Mouse (Mus musculus): ENCODE measurements around the gene Zbed6.

Gene Zbed6

DNA sequence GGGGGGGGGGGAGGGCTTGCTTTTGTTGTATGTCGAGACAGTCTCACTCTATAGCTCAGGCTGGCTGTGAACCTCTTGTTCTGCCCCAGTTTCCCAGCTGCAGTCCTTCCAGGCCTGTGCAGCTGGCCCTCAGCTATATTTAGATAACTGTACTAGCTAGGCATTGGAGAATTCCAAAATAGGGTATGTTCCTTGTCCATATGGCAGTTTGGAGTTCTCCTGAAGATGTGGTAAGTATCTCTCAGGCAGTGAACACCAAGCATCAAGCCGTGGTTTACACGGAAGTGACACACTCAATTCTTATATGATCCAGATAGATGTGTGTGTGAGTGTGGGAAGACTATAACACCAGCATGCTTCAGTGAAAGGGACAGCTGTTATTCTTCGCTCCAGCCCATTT is 2.7 kb upstream of the Zbed6 start:
- no peak for DNase-seq (ENCODE audit: low read depth, low spot score)

DNA sequence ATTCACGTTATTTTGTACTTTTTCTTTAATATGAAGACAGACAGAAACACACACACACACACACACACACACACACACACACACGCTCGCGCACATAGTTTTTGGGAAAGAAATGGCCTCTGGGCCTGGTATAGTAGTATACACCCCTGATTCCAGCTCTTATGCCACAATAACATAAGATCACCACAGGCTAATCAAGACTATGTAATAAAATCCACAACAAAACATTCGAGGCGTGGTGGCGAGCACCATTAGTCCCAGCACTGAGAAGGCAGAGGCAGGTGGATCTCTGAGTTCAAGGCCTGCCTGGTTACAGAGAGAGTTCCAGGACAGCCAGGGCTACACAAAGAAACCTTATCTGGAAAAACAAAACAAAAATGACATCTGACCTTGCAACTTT is 2.3 kb upstream of the Zbed6 start:
- no peak for DNase-seq (ENCODE audit: low read depth, low spot score)

DNA sequence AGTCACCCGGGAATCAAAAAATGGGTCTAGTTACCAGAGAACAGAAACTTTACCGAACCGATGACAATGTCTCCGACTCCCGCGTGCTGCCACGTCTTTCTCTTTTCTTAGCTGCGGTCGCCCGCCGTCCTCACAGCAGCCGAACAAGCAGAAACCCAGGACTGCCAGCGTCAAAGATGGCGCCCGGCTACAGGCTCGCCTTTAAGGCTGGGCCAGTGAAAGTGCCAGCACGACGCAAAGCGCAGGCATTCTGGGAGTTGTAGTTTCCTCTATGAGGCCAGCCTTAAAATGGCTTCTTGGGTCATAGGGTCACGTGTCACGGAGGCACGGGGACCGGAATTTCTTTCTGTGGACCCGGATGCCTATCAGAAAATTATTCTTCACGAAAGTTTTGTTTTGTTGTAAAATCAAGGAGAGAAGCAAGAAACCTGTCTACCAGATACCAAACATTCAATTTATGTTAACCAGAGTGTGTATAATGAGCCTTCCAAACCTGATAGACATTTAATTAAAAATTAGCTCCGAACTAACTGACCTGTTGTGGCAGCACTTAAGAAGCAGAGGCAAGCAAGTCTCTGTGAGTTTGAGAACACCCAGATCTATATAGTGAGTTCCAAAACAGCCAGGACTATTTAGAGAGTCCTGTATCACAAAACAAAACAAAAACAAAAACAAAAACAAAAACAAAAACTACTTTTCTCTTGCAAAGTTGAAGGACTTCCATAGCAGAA is 683 bp upstream of the Zbed6 start, which contains the start of gene Gm38394:
Gene Gm38394, minus strand, starts transcription at position 116 of the 731 bp plus-strand sequence.
- peak; percentile 89 for DNase-seq (ENCODE audit: low read depth, low spot score)

DNA sequence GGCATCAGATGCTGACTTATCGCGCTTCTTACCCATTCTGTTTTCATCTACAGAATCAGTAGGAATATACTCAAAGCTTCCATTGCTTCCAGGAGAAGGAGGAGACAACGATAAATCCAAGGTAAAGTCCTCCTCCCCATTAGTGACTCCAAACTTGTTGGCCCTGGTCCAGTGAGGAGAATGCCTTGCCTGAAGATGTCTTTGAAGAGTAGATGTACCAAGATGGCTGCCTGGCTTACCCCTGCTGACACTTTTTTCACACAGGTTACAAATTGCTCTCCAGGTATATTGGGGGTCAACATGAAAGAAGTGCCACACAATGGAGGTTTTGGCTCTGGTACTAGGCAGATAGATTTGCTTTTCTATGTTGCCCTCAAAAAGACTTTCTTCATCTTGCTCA is 1.8 kb downstream of the Zbed6 start:
- DNase-seq (ENCODE audit: low read depth, low spot score) = no peak

DNA sequence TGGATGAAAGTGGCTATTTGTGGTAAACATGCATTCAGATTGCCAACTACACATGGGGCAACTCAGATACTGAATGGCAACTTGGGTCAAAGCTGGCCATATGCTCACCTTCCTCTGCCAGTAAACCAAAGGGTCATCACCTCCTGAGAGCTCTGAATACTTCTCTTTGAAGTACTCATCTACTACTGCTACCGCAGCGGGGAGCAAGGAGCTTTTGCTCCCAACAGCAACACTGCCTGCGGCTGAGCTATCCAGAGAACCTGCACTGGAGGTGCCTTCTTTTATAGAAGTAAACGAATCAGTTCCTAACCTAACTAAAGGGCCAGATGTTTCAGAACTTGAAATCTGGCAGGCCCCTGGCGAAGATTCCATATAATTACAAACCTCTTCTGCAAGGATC is 3.9 kb downstream of the Zbed6 start:
- DNase-seq (ENCODE audit: low read depth, low spot score) = no peak

DNA sequence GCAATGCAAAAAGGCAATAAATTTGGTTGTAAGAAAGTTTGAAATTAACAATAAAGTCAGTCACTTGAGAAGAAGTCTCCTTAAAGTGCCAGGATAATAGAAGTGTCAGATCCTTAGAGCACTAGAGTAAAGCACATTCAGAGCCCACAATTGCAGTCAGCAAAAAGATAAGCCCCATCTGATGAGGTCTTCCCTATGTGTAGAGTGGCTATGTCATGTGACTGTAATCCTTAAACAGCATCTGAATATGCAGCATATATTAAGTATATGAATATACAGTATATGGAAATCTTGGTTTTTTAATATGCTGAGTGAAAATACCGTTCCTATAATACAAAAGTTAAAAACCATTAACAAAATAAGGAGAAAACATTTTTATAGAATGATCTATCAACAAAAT is 7.7 kb downstream of the Zbed6 start:
- DNase-seq (ENCODE audit: low read depth, low spot score) = no peak

DNA sequence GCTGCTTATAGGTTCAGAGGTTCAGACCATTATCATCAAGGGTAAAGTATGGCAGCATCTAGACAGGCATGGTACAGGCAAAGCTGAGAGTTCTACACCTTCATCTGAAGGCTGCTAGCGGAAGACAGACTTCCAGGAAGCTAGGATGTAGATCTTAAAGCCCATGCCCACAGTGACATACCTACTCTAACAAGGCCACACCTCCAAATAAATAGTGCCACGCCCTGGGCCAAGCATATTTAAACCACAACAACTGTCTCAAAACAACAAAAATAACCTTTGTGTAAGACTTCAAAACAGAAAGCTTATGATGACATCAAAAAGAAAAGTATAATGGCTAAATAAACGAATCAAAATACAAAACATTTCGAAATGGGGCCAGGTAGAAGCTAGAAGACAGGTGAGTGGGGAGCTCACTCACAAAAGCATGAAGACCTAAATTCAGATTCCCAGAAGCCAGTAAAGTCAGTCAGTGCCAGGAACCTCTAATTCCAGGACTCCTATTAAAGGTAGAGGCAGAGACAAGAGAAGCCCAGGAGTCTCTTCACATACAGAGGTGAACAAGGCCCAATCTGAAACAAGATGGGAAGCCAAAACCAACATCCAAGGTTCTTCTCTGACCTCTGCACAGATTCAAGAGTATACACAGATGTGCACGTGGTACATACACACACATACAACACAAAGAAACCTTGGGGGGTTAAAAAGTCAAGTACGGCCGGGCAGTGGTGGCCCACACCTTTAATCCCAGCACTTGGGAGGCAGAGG is 10.2 kb downstream of the Zbed6 start:
- DNase-seq (ENCODE audit: low read depth, low spot score) = no peak

DNA sequence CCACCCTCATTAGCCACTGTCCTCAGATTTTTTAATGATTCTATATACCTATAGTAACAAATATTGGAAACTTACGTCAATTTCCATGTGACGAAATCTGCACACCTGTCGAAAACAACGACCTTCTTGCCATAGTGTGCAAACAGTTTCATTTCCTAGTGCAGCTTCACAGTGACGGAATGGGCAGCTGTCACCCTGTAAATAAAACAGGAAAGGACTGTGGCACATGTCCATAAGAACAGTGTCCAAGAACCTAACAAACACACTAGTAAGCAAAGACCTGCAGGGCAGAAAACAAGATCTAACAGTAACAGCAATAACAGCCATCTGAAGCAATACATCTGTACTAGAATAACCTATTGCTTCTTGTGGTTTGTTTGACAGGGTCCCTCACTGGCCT is 15.0 kb downstream of the Zbed6 start:
- no peak for DNase-seq (ENCODE audit: low read depth, low spot score)

DNA sequence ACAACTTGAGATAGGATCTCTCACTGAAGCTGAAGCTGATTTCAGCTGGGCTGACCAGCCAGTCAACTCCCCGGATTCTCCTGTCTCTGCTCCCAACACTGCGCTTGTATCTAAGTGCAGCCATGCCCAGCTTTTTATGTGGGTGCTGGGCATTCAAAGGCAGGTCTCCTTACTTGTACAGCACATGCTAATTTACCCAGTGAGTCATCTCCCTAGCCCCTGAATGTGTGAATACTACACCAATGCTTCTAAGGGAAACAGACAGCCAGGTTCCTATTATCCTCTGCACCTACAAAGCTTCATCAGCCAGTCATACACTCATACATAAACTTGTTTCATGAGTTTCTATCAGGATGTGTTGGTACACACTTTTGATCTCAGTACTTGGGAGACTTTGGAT is 19.5 kb downstream of the Zbed6 start:
- DNase-seq (ENCODE audit: low read depth, low spot score) = no peak

DNA sequence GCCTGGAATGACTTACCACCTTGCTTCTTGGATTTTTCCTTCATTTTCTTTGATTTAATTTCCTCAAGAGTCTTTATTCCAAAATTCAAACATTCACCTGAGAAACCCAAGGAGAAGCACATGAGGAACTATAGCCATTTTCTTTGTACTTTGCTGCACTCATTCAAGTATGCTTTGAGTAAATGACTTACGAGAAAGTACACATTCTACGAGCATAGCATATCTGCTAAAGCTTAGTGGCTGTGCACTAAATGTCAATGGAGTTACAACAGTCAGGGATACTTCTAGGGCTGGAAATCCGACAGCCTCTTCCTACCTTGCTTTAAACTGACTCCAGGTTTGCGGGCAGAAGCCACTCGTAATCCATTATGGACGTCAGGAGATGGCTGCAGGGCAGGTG is 22.2 kb downstream of the Zbed6 start:
- no peak for DNase-seq (ENCODE audit: low read depth, low spot score)

DNA sequence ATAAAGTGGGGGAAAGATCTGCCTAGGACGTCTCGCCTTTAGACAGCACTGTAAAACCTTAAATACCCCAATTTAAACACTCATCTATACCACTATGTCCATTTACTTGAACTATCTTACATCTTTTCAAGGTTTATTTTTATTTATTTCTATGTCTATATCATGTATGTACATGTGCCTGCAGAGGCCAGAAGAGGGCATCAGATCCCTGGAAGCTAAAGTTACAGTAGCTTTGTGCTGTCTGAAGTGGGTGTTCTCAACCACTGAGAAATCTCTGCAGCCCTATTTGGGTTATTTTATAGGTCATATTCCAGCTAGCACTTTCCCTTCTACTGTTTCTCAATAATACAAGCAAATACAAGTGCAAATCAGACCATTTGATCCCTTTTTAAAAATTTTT is 28.5 kb downstream of the Zbed6 start:
- DNase-seq (ENCODE audit: low read depth, low spot score) = no peak

DNA sequence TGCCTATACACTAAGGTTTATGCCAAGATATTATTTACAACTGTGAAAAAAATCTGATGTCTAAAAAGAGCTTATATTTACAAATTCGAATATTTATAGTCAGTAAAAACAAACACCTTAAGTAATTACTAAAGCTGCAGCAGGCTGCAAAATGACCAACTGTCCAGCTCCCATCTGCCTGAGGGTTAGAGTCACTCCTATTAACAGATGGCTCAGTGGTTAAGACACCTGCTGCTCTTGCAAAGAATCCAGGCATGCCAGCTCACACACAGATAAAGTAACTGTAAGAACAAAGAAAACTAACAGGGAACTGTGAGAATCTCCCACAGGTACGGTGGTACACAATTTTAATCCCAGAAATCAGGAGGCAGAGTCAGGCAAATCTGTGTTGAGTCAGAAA is 35.6 kb downstream of the Zbed6 start:
- DNase-seq (ENCODE audit: low read depth, low spot score) = no peak

DNA sequence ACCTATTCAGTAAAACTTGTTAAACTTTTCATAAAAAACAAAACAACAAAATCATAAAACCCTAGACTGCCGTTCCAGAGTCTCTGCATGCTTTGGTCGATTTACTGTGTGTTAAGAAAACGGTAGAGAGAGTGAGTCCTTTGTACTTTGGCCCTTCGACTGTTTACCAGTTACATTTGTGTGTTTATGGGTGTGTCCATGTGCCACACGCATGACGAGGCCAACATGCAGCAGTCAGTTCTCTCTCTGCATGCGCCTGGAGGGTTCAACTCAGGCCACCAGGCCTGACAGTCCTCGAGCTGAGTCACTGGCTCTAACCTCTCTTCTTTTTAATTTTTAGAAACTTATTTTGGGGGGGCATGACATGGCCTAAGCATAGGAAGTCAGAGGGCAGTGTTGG is 42.4 kb downstream of the Zbed6 start:
- DNase-seq (ENCODE audit: low read depth, low spot score) = no peak

DNA sequence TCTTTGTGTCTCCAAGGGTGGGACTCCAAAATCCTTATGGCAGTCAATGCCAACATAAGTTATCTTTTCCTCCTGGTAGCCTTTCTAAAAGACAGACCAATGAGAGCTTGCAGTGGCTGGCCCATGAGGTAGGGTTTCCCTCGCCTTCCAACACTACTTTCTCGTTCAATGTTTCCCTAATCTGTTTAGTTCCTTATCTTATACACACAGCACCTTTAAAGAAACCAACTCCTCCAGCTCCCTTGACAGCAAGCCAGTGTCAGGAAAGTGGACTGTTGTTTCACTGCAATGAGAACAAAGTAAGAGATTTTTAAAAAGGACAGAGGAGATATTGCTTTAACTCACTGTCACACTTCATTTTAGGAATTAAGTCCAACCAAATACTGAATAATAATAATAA is 42.8 kb downstream of the Zbed6 start:
- no peak for DNase-seq (ENCODE audit: low read depth, low spot score)

DNA sequence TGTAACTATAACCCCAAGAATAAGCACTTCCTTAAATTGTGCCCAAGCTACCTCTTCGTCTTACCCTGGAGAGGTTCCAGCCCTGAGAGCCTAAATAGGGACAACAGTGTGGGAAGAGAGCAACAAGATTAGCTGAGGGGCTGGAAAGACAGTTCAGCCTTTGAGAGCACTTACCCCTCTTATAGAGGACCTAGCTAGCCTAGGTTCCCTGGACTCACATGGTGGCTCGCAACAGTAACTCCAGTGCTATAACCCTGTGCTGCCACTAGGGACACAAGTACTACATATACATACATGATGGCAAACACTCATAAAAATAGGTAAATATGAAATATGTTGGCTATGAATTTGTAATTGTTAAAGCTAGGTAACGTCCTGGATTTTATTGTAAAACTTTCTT is 46.9 kb downstream of the Zbed6 start:
- DNase-seq (ENCODE audit: low read depth, low spot score) = no peak

DNA sequence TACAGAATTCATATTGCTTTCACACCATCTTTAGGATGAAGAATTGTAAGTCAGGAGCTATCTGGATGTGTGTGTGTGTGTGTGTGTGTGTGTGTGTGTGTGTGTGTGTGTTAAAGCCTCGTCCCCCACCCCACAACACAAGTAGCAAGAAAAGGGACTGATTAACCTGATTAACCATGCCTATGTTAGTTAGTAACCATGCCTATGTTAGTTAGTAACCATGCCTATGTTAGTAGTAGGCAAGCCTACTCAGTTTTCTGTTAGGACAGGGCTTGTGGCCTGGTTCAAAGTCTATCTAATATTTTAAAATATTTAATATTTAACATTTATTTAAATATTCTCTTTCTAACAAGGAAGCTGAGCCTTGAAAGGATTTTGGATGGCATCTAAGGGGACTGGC is 49.2 kb downstream of the Zbed6 start:
- DNase-seq (ENCODE audit: low read depth, low spot score) = no peak

DNA sequence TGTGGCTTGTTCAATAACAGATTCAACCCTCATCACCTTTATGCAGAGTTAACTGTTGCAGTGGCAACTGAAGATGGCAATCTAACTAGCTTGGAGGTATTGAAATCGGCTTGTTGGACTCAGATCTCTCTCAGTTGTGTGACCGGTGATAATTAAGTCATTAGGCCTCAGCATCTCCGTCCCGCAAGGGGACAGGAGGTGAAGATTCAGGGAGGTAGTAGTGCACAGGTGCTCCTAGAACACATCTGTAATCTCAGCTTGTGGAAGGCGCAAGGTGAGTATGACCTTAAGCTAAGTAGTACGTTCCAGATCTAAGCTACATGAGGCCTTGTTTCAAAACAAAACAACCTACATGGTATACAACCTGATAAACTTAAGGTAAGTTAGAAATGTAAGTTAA is 50.1 kb downstream of the Zbed6 start:
- DNase-seq (ENCODE audit: low read depth, low spot score) = no peak

DNA sequence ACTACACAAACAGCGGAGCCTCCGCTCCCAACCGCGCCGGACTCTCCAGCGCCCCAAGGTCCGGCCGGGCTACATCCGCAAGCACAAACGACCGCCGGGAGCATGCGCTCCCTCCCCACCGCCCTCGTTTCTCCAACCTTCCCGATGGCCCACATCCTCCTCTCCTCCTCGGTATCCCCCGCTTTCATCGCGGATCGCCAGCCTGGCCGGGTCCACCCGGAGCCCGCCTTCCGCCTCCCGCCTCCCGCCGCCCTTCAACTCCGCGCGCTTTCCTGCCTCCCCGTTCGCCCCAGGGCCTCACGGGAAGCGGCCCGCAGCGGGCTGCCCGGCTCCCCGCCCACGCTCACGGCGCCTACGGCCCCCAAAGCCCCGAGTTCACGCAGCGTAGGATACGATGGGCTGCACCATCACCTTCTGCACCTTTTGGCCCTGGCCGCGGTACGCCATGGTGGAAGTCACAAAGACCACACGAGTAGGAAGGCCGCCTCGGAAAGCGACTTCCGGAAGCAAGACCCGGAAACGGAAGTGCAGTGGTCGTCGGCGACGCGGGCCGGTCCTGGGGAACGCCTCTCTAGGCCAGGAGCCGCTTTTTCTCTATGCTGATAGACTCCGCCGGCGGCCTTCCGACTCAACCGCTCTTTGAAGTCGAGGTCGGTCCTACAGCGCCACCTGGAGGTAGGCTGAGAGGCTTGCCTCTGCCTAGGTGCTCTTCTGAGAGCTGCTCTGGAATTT is 50.7 kb downstream of the Zbed6 start, which contains the start of gene Snrpe:
Gene Snrpe, minus strand, starts transcription at position 521 of the 732 bp plus-strand sequence.
- DNase-seq (ENCODE audit: low read depth, low spot score) = peak; percentile 95
